Mouse (Mus musculus) T-helper 17 cell (primary cell): ENCODE results near the gene Sulf2.

Experiments used
- in situ Hi-C, 2 experiments: fragments of 300-600 bp; cut with MboI, MseI; formaldehyde crosslinking; loops; 1 replicate in 1 of 2; 2 replicates in 1 of 2; pipeline ENCODE4 v1.15.1; 2025; ENCODE audit warnings: high pct_unique_total_duplicates in 2 of 2

Sulf2 gene

GRCm38 (mm10) chr2:166175552-166176136, 20.2 kb upstream of the Sulf2 start:
- in situ Hi-C loops: no loop called here

GRCm38 (mm10) chr2:166175145-166175544, 19.7 kb upstream of the Sulf2 start:
- in situ Hi-C loops: no loop called here

DNA sequence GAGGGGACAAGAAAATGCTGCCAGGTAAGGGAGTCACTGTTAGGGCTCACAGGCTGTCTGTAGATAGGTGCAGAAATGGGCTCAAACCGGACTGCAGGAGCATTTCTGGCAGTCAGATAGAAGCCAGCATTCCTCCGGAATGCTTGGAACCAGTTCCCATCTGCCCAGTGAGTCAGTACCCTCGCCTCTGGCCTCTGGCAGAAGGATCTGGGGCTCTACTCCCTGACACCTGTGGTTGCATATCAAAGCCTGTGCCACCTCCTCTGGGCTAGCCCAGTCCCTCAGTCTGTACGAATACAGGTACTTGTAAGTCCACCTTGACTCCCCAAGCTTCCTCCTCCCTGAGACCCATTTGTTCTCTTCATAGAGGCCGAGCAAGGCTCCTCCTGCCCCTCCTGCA, 17.7 kb upstream of the Sulf2 start:
- in situ Hi-C loops: no loop called here

- in situ Hi-C loops: no loop called here
Measured at GRCm38 (mm10) chr2:166170173-166170572, 14.7 kb upstream of the Sulf2 start.

DNA sequence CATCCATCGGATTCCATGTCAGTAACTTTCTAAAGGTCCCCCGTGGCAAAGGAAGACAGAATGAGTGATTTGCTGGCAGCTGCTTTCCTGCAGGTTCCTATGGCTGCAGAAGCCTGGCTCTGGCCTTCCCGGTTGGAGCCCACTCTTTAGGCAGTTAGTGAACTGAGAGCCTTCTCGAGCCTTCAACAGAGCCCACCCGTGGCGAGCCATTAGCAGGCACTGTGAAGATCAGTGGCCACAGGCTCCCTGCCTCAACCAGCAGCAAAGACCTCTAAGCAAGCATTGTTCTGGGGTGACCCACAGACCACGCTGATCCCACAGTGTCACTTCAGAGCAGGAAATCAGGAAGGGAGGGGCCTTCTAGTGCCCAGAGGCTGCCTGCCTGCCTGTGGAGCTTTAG, 13.4 kb upstream of the Sulf2 start:
- in situ Hi-C loops: loop anchor here in 1 of 2 experiments (10.0 kb wide), 1 partner anchor 1696 kb away; no protein-coding TSS in a partner anchor

GRCm38 (mm10) chr2:166167387-166167786, 11.9 kb upstream of the Sulf2 start:
- in situ Hi-C loops: loop anchor here in 1 of 2 experiments (10.0 kb wide), 1 partner anchor 1697 kb away; no protein-coding TSS in a partner anchor

GRCm38 (mm10) chr2:166165396-166165795, 9.9 kb upstream of the Sulf2 start:
- in situ Hi-C loops: loop anchor here in 1 of 2 experiments (10.0 kb wide), 1 partner anchor 1699 kb away; no protein-coding TSS in a partner anchor

DNA sequence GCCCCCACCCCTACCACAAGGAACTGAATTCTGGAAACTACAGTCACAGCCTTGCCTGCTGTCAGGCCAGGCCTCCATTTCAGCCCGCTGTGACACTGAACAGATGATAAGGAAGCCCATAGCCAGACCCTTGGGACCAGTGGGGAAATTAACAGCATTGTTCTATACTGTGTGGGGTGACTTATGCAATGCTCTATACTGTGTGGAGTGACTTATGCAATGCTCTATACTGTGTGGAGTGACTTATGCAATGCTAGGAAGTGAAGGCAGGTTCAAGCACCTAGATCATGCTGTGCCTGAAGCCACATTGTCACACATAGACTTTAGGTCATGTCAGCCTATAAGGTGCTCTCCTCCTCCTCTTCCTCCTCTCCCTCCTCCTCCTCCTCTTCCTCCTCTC, 9.1 kb upstream of the Sulf2 start:
- in situ Hi-C loops: loop anchor here in 1 of 2 experiments (10.0 kb wide), 1 partner anchor 1700 kb away; no protein-coding TSS in a partner anchor

DNA sequence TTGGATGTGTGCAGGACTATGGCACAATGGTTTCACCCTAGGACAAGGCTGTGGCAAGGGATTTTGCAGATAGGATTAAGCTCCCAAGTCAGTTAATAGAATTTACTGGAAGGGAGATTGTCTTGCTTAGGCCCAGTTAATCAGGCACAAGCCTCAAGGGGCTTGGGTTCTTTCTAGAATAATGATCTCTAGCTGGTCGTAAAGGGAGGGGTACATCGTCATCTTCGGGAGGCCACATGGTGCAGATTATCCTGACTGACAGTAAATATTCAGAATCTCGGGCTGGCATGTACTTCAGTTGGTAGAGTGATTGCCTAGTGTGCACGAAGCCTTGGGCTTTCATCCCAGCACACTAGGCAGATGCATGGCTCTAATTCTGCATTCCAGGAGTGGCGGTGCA, 8.5 kb upstream of the Sulf2 start:
- in situ Hi-C loops: loop anchor here in 1 of 2 experiments (10.0 kb wide), 1 partner anchor 1701 kb away; no protein-coding TSS in a partner anchor

DNA sequence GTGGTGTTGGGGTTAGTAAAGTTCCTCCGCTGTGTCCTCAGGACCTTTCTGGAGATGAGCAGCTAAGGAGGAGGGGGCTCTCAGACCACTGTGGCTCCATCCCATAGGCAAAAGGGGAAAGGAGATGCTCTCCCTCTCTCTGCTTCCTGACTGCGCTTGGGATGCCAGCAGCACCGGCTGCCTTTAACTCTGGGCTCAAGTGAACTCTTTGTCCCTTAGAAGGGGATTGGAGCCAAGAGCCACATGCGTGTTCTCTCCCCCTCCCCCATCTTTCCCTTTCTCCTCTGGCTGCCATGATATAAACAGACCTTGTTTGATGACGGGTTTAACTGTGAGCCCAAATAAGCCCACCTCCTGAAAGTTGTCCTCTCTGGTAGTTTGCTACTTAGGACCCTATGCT, 7.8 kb upstream of the Sulf2 start:
- in situ Hi-C loops: loop anchor here in 1 of 2 experiments (10.0 kb wide), 1 partner anchor 1702 kb away; no protein-coding TSS in a partner anchor

DNA sequence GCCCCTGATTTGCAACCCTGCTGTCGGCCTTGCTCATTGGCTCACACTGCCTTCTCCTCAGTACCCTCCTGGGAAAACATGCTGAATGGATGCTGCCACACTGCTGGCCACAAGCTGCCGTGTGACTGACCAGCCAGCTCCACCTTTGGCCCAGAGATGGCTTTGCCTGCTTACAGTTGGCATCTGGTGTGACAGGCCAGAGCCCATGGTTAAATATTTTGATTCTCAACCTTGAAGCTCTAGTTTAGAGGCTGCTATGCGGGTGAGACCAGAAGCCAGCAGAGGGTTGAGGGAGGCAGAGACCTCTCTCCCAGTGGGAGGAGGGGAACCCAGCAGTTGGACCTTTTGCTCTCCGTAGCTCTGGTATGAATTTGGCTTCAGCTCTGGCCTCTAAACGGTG, 6.7 kb upstream of the Sulf2 start:
- in situ Hi-C loops: loop anchor here in 1 of 2 experiments (10.0 kb wide), 1 partner anchor 1703 kb away; no protein-coding TSS in a partner anchor

GRCm38 (mm10) chr2:166159276-166159675, 3.8 kb upstream of the Sulf2 start:
- in situ Hi-C loops: no loop called here

GRCm38 (mm10) chr2:166157767-166158561, 2.5 kb upstream of the Sulf2 start:
- in situ Hi-C loops: no loop called here

- in situ Hi-C loops: no loop called here
Measured at GRCm38 (mm10) chr2:166157144-166157543, 1.7 kb upstream of the Sulf2 start.

GRCm38 (mm10) chr2:166156122-166156521, 659 bp upstream of the Sulf2 start:
- in situ Hi-C loops: no loop called here

GRCm38 (mm10) chr2:166154749-166155453, 562 bp downstream of the Sulf2 start:
- in situ Hi-C loops: no loop called here

- in situ Hi-C loops: no loop called here
Measured at GRCm38 (mm10) chr2:166153891-166154711, 1.4 kb downstream of the Sulf2 start.

DNA sequence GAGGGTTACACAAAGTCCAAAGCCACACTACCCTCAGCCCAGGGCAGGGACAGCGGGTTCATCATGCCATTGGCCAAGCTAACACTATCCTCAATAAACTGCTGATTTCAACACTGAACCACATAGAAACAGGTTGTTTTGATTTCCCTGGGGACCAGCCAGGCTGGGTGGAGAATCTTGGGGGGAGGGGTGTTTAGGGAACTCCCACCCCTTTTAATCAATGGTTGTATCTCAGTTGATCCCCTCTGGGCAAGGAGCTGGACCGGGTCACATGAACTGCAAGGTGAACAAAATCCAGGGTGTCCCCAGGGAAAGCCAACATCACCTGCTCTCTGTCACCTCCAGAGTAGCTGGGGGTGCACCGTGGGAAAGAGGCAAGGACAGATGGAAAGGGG, 2.1 kb downstream of the Sulf2 start:
- in situ Hi-C loops: no loop called here

GRCm38 (mm10) chr2:166152734-166153398, 2.6 kb downstream of the Sulf2 start:
- in situ Hi-C loops: no loop called here
